Mouse (Mus musculus): Measurements from ENCODE around the gene H2afv. TPM values are rescaled to one million over a fixed set of nuclear protein-coding genes. Genes with fewer than 3 reads are reported as not detected.
"Not testable (repeated sequence)": the region's sequence is repeated elsewhere in the genome, so short reads cannot be mapped to it uniquely, and the experiment has no call there.

Gene H2afv
- polyA plus RNA-seq, 1 experiment = 153 TPM

GRCm38 (mm10) chr11:6465122-6465521 is 20.9 kb upstream of the H2afv start:
- Histone ChIP-seq H3K36me3 (ENCODE audit: control insufficient read depth, insufficient read depth) (peaks cover 53% of the 10 kb centered on the region), H3K4me3 (ENCODE audit: insufficient read depth, poor library complexity, severe bottlenecking) (no peak overlapping the region), H3K79me3 (ENCODE audit: low read depth) (peaks cover 39% of the 10 kb centered on the region), H3K79me2 (ENCODE audit: control insufficient read depth, insufficient read depth) (peaks cover 48% of the 10 kb centered on the region), H3ac (ENCODE audit: control insufficient read depth, insufficient read length, low read depth) (no peak overlapping the region), H3K27me3 (ENCODE audit: control insufficient read depth, insufficient read depth, insufficient read length) (no peaks in the 10 kb centered on the region)
- TF ChIP-seq MYOG (IDR thresholded peaks at IDR 0.05; ENCODE audit: control insufficient read depth, extremely low read depth, insufficient read length) (no peak), USF1 (IDR thresholded peaks at IDR 0.05; ENCODE audit: low read depth) (no peak)

GRCm38 (mm10) chr11:6463159-6463837 is 19.1 kb upstream of the H2afv start:
- H3ac ChIP-seq (ENCODE audit: control insufficient read depth, insufficient read length, low read depth) = no peak overlapping the region
- H3K27me3 ChIP-seq (ENCODE audit: control insufficient read depth, insufficient read depth, insufficient read length) = no peaks in the 10 kb centered on the region
- peaks cover 20% of the 10 kb centered on the region for H3K79me3 ChIP-seq (ENCODE audit: low read depth)
- H3K4me3 ChIP-seq (ENCODE audit: insufficient read depth, poor library complexity, severe bottlenecking) = no peak overlapping the region
- peaks cover 37% of the 10 kb centered on the region for H3K36me3 ChIP-seq (ENCODE audit: control insufficient read depth, insufficient read depth)
- peaks cover 29% of the 10 kb centered on the region for H3K79me2 ChIP-seq (ENCODE audit: control insufficient read depth, insufficient read depth)
- TF ChIP-seq MYOG (IDR thresholded peaks at IDR 0.05; ENCODE audit: control insufficient read depth, extremely low read depth, insufficient read length) (no peak), FOSL1 (IDR thresholded peaks at IDR 0.05; ENCODE audit: insufficient read depth, low read length, poor library complexity, severe bottlenecking) (no peak), CTCF (IDR thresholded peaks at IDR 0.05; ENCODE audit: control insufficient read depth, insufficient read depth, insufficient read length) (no peak), CEBPB (IDR thresholded peaks at IDR 0.05; ENCODE audit: low read depth) (no peak), MAX (IDR thresholded peaks at IDR 0.05) (no peak), MYOD1 (IDR thresholded peaks at IDR 0.05; ENCODE audit: control insufficient read depth, insufficient read length, low read depth) (no peak), USF1 (IDR thresholded peaks at IDR 0.05; ENCODE audit: low read depth) (no peak)

DNA sequence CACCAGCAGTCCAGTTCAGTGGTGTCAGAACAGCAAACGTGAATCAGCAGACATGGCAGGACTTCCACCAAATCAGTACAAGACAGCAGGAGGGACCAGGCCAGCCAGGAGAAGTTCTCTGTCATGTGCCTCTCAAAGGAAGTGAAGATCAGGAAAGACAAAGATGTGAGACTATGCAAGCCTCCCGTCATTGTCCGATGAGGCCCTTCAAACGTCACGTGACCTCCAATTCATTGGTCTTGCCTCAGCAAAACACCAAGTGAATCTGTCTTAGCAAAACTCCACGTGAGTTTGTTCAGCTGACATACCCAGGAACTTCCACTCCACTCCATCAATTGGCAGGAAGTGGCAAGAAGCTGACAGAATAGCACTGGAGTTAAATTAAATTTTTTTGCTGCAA is 11.8 kb upstream of the H2afv start:
- H3K27me3 ChIP-seq (ENCODE audit: control insufficient read depth, insufficient read depth, insufficient read length) = no peaks in the 10 kb centered on the region
- no peak overlapping the region for H3K4me3 ChIP-seq (ENCODE audit: insufficient read depth, poor library complexity, severe bottlenecking)
- H3K79me3 ChIP-seq (ENCODE audit: low read depth) = no peaks in the 10 kb centered on the region
- H3ac ChIP-seq (ENCODE audit: control insufficient read depth, insufficient read length, low read depth) = no peak overlapping the region
- TF ChIP-seq USF1 (IDR thresholded peaks at IDR 0.05; ENCODE audit: low read depth) (peak; percentile 66), CTCF (IDR thresholded peaks at IDR 0.05; ENCODE audit: control insufficient read depth, insufficient read depth, insufficient read length) (no peak), MAX (IDR thresholded peaks at IDR 0.05) (no peak), CEBPB (IDR thresholded peaks at IDR 0.05; ENCODE audit: low read depth) (no peak), MYOG (IDR thresholded peaks at IDR 0.05; ENCODE audit: control insufficient read depth, extremely low read depth, insufficient read length) (no peak), FOSL1 (IDR thresholded peaks at IDR 0.05; ENCODE audit: insufficient read depth, low read length, poor library complexity, severe bottlenecking) (no peak)
- H3K79me2 ChIP-seq (ENCODE audit: control insufficient read depth, insufficient read depth) = no peaks in the 10 kb centered on the region
- no peaks in the 10 kb centered on the region for H3K36me3 ChIP-seq (ENCODE audit: control insufficient read depth, insufficient read depth)

DNA sequence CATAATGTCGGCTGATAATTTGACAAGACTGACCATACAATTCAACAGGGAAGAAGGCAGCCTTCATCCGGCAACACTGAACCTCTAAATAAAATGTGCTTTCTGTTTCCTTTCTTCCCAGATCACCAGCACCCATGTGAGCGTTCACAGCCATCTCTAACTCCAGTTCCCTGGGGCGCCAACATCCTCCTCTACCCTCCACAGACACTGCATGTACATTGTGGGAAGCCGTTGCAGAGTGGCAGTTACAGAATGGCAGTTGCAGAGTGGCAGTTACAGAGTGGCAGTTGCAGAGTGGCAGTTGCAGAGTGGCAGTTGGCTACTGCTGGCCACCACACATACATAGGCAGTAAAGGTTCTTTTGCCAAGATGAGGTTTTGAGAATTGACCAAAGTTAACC is 3.9 kb upstream of the H2afv start:
- not testable (repeated sequence) for H3K27me3 ChIP-seq (ENCODE audit: control insufficient read depth, insufficient read depth, insufficient read length); H3K79me2 ChIP-seq (ENCODE audit: control insufficient read depth, insufficient read depth); H3K4me3 ChIP-seq (ENCODE audit: insufficient read depth, poor library complexity, severe bottlenecking); H3K79me3 ChIP-seq (ENCODE audit: low read depth); H3K36me3 ChIP-seq (ENCODE audit: control insufficient read depth, insufficient read depth); H3ac ChIP-seq (ENCODE audit: control insufficient read depth, insufficient read length, low read depth)

- H3K36me3 ChIP-seq (ENCODE audit: control insufficient read depth, insufficient read depth) = no peaks in the 10 kb centered on the region
- H3K27me3 ChIP-seq (ENCODE audit: control insufficient read depth, insufficient read depth, insufficient read length) = no peaks in the 10 kb centered on the region
- TF ChIP-seq CEBPB (IDR thresholded peaks at IDR 0.05; ENCODE audit: low read depth) (no peak), MYOG (IDR thresholded peaks at IDR 0.05; ENCODE audit: control insufficient read depth, extremely low read depth, insufficient read length) (no peak), MYOD1 (IDR thresholded peaks at IDR 0.05; ENCODE audit: control insufficient read depth, insufficient read length, low read depth) (no peak), MAX (IDR thresholded peaks at IDR 0.05) (no peak), FOSL1 (IDR thresholded peaks at IDR 0.05; ENCODE audit: insufficient read depth, low read length, poor library complexity, severe bottlenecking) (no peak), USF1 (IDR thresholded peaks at IDR 0.05; ENCODE audit: low read depth) (no peak), CTCF (IDR thresholded peaks at IDR 0.05; ENCODE audit: control insufficient read depth, insufficient read depth, insufficient read length) (no peak)
- H3K79me3 ChIP-seq (ENCODE audit: low read depth) = peaks cover 9% of the 10 kb centered on the region
- no peak overlapping the region for H3ac ChIP-seq (ENCODE audit: control insufficient read depth, insufficient read length, low read depth)
- peaks cover 14% of the 10 kb centered on the region for H3K79me2 ChIP-seq (ENCODE audit: control insufficient read depth, insufficient read depth)
- no peak overlapping the region for H3K4me3 ChIP-seq (ENCODE audit: insufficient read depth, poor library complexity, severe bottlenecking)
Observed at GRCm38 (mm10) chr11:6447493-6447892, 3.2 kb upstream of the H2afv start.

GRCm38 (mm10) chr11:6445951-6446350 is 1.7 kb upstream of the H2afv start:
- peaks cover 2% of the 10 kb centered on the region for H3K36me3 ChIP-seq (ENCODE audit: control insufficient read depth, insufficient read depth)
- TF ChIP-seq FOSL1 (IDR thresholded peaks at IDR 0.05; ENCODE audit: insufficient read depth, low read length, poor library complexity, severe bottlenecking) (no peak), CTCF (IDR thresholded peaks at IDR 0.05; ENCODE audit: control insufficient read depth, insufficient read depth, insufficient read length) (no peak), MYOG (IDR thresholded peaks at IDR 0.05; ENCODE audit: control insufficient read depth, extremely low read depth, insufficient read length) (no peak), CEBPB (IDR thresholded peaks at IDR 0.05; ENCODE audit: low read depth) (no peak)
- no peak overlapping the region for H3ac ChIP-seq (ENCODE audit: control insufficient read depth, insufficient read length, low read depth)
- no peaks in the 10 kb centered on the region for H3K27me3 ChIP-seq (ENCODE audit: control insufficient read depth, insufficient read depth, insufficient read length)
- no peak overlapping the region for H3K4me3 ChIP-seq (ENCODE audit: insufficient read depth, poor library complexity, severe bottlenecking)
- H3K79me2 ChIP-seq (ENCODE audit: control insufficient read depth, insufficient read depth) = peaks cover 29% of the 10 kb centered on the region
- H3K79me3 ChIP-seq (ENCODE audit: low read depth) = peaks cover 22% of the 10 kb centered on the region
